Mouse (Mus musculus) limb, embryonic 14.5 days (tissue): ENCODE data around the gene Adsl. TPM values are rescaled to one million over a fixed set of nuclear protein-coding genes. Genes with fewer than 3 reads are reported as not detected.

Source experiments
- ATAC-seq: fragments of 200-750 bp; cut with Nextera tagmentation; 2 replicates; pipeline ENCODE4 v1.8.0; 2017; ENCODE audit warnings: low read depth, moderate number of reproducible peaks, moderate TSS enrichment; ENCODE audit not compliant: low FRiP score
- DNase-seq: peaks from one replicate; pipeline ENCODE4 v3.0.0-alpha.2; 2015; ENCODE audit warnings: low spot score
- H3K27ac ChIP-seq: fragments of 300-500 bp; sonication (generic); replicated peaks from 2 replicates; pipeline ENCODE4 v1.5.1; 2014; ENCODE audit warnings: low read depth, mild to moderate bottlenecking, low read length, moderate library complexity, mixed read lengths
- H3K27me3 ChIP-seq: fragments of 300-500 bp; sonication (generic); 2 replicates; pipeline ENCODE4 v1.6.1; 2014; ENCODE audit warnings: low read length, mixed read lengths; ENCODE audit not compliant: control insufficient read depth, insufficient read depth
- H3K36me3 ChIP-seq: fragments of 300-500 bp; sonication (generic); 2 replicates; pipeline ENCODE4 v1.6.1; 2014; ENCODE audit warnings: mild to moderate bottlenecking, low read length, moderate library complexity, mixed read lengths; ENCODE audit not compliant: control insufficient read depth, insufficient read depth
- H3K4me1 ChIP-seq: fragments of 300-500 bp; sonication (generic); 2 replicates; pipeline ENCODE4 v1.6.1; 2014; ENCODE audit warnings: antibody characterized with exemption, low read length, mixed read lengths; ENCODE audit not compliant: control insufficient read depth, insufficient read depth
- H3K4me2 ChIP-seq: fragments of 300-500 bp; sonication (generic); replicated peaks from 2 replicates; pipeline ENCODE4 v1.6.1; 2014; ENCODE audit warnings: low read depth, mild to moderate bottlenecking, low read length, moderate library complexity; ENCODE audit not compliant: severe bottlenecking
- H3K4me3 ChIP-seq: fragments of 300-500 bp; sonication (generic); replicated peaks from 2 replicates; pipeline ENCODE4 v1.5.1; 2014; ENCODE audit warnings: low read length
- H3K9ac ChIP-seq: fragments of 300-500 bp; sonication (generic); 2 replicates; pipeline ENCODE4 v1.6.1; 2014; ENCODE audit warnings: mild to moderate bottlenecking, low read depth, low read length, moderate library complexity; ENCODE audit not compliant: severe bottlenecking
- H3K9me3 ChIP-seq: fragments of 300-500 bp; sonication (generic); 2 replicates; pipeline ENCODE4 v1.6.1; 2016; ENCODE audit warnings: low read length; ENCODE audit not compliant: control insufficient read depth
- POLR2A ChIP-seq: fragments of 200-500 bp; IDR thresholded peaks from 2 replicates; pipeline ENCODE4 v1.8.0; 2012; ENCODE audit warnings: inconsistent platforms, mild to moderate bottlenecking, moderate library complexity, borderline replicate concordance; ENCODE audit not compliant: insufficient read depth, insufficient read length; ENCODE audit errors: extremely low read depth
- WGBS: fragments of 180-500 bp; shearing (Covaris S2); extraction: QIAGEN DNeasy Blood & Tissue Kit; methylation state at CpG from one replicate; pipeline ENCODE4 v1.1.7; 2014; 5-methylcytosine and 5-hydroxymethylcytosine counted together
- polyA plus RNA-seq, 2 experiments: library from polyadenylated mRNA; depleted of rRNA in 1 of 2; stranded (reverse) in 1 of 2; unstranded in 1 of 2; fragments of >200 nt; fragmentation: Nextera tagmentation in 1 of 2; extraction: Ambion mirVana in 1 of 2; gene quantifications; 2 replicates each; pipeline versions ENCODE4 v1.2.1 to v1.2.3; 2012 to 2014

Gene Adsl
- polyA plus RNA-seq, 2 experiments: 101 to 114 TPM

GRCm38 (mm10) chr15:80954861-80955260 is 6.6 kb downstream of the Adsl start:
- Histone ChIP-seq H3K4me3 (no peak overlapping the region), H3K27me3 (no peaks in the 10 kb centered on the region), H3K9me3 (no peaks in the 10 kb centered on the region), H3K36me3 (peaks cover 70% of the 10 kb centered on the region), H3K27ac (no peak overlapping the region), H3K4me2 (no peak overlapping the region), H3K4me1 (no peaks in the 10 kb centered on the region), H3K9ac (no peak overlapping the region)
- DNase-seq (no peak), ATAC-seq (no peak)
- 89% methylated on average over 3 of the region's 3 CpGs for WGBS
- TF ChIP-seq POLR2A: no peak

GRCm38 (mm10) chr15:80955836-80956438 is 7.6 kb downstream of the Adsl start:
- WGBS: 93% methylated on average over 12 of the region's 12 CpGs

GRCm38 (mm10) chr15:80969371-80969770 is 21.1 kb downstream of the Adsl start:
- H3K27me3 ChIP-seq: no peaks in the 10 kb centered on the region
- no peak overlapping the region for H3K4me3 ChIP-seq
- no peak overlapping the region for H3K4me2 ChIP-seq
- no peak overlapping the region for H3K27ac ChIP-seq
- H3K9ac ChIP-seq: no peak overlapping the region
- WGBS: 89% methylated on average over 1 of the region's 1 CpGs
- no peaks in the 10 kb centered on the region for H3K4me1 ChIP-seq
- peaks cover 50% of the 10 kb centered on the region for H3K36me3 ChIP-seq
- no peak for ATAC-seq
- no peak for TF ChIP-seq POLR2A
- H3K9me3 ChIP-seq: no peaks in the 10 kb centered on the region
- DNase-seq: no peak

More at GRCm38 (mm10) chr15:80955836-80956438, 7.6 kb downstream of the Adsl start:
- Histone ChIP-seq H3K4me1 (no peaks in the 10 kb centered on the region), H3K4me3 (no peak overlapping the region), H3K4me2 (no peak overlapping the region), H3K27ac (no peak overlapping the region), H3K27me3 (no peaks in the 10 kb centered on the region), H3K9me3 (no peaks in the 10 kb centered on the region), H3K36me3 (peaks cover 81% of the 10 kb centered on the region), H3K9ac (no peak overlapping the region)
- DNase-seq: no peak
- TF ChIP-seq POLR2A: no peak
- no peak for ATAC-seq

GRCm38 (mm10) chr15:80974311-80974710 is 26.0 kb downstream of the Adsl start:
- no peak for TF ChIP-seq POLR2A
- Histone ChIP-seq H3K4me3 (no peak overlapping the region), H3K36me3 (peaks cover 8% of the 10 kb centered on the region), H3K9ac (no peak overlapping the region), H3K27ac (no peak overlapping the region), H3K4me1 (peaks cover 5% of the 10 kb centered on the region; the same call in 1 of the 2 replicates), H3K27me3 (no peaks in the 10 kb centered on the region), H3K4me2 (no peak overlapping the region), H3K9me3 (no peaks in the 10 kb centered on the region)
- 18% methylated on average over 5 of the region's 5 CpGs for WGBS
- no peak for ATAC-seq
- no peak for DNase-seq

GRCm38 (mm10) chr15:80975666-80976065 is 27.4 kb downstream of the Adsl start:
- Histone ChIP-seq H3K4me3 (no peak overlapping the region), H3K4me2 (no peak overlapping the region), H3K4me1 (peaks cover 5% of the 10 kb centered on the region; the same call in 1 of the 2 replicates), H3K9ac (no peak overlapping the region), H3K9me3 (no peaks in the 10 kb centered on the region), H3K36me3 (no peaks in the 10 kb centered on the region), H3K27ac (no peak overlapping the region), H3K27me3 (no peaks in the 10 kb centered on the region)
- no peak for ATAC-seq
- no peak for TF ChIP-seq POLR2A
- no peak for DNase-seq
- WGBS: 82% methylated on average over 3 of the region's 3 CpGs
